Mouse (Mus musculus) heart, postnatal 36 days (tissue): ENCODE results near the gene Rnf114. TPM values are rescaled to one million over a fixed set of nuclear protein-coding genes. Genes with fewer than 3 reads are reported as not detected.

Experiments used
- DNase-seq, 2 experiments: peaks; one replicate each; pipeline ENCODE4 v3.0.0; 2021 to 2022
- intact Hi-C: fragments of 180-260 bp; cut with DNase I; formaldehyde crosslinking; loops from one replicate; pipeline ENCODE4 v1.15.1; 2025
- total RNA-seq, 2 experiments: library from RNA; stranded (reverse); gene quantifications; 2 replicates each; pipeline ENCODE4 v1.2.3; 2021

Gene Rnf114
- total RNA-seq, 2 experiments from 2014 or later, result 68.2 to 70.1 TPM

GRCm38 (mm10) chr2:167559413-167559812, 67.0 kb downstream of the Rnf114 start:
- DNase-seq, result no peak
- intact Hi-C loops, result no loop called here

- intact Hi-C loops, result no loop called here
- DNase-seq, result peak in 1 of 2 experiments; percentile 49
Measured at GRCm38 (mm10) chr2:167562101-167562500, 69.7 kb downstream of the Rnf114 start.

GRCm38 (mm10) chr2:167563035-167563434, 70.6 kb downstream of the Rnf114 start:
- DNase-seq, result no peak
- intact Hi-C loops, result no loop called here

- DNase-seq, result no peak
- intact Hi-C loops, result loop anchor here (2.0 kb wide), 2 partner anchors 17 to 31 kb away; no protein-coding TSS in a partner anchor
Measured at GRCm38 (mm10) chr2:167563703-167564102, 71.3 kb downstream of the Rnf114 start.

GRCm38 (mm10) chr2:167564551-167565311, 72.3 kb downstream of the Rnf114 start:
- intact Hi-C loops, result loop anchor here (2.0 kb wide), 2 partner anchors 18 to 30 kb away; no protein-coding TSS in a partner anchor
- DNase-seq, result no peak

- intact Hi-C loops, result loop anchor here (2.0 kb wide), 2 partner anchors 18 to 30 kb away; no protein-coding TSS in a partner anchor
- no peak for DNase-seq
Measured at GRCm38 (mm10) chr2:167565312-167565656, 72.8 kb downstream of the Rnf114 start.

- peak; percentile 71 to 77 for DNase-seq
- intact Hi-C loops, result loop anchor here (2.0 kb wide), 2 partner anchors 19 to 29 kb away; no protein-coding TSS in a partner anchor
Measured at GRCm38 (mm10) chr2:167565682-167566081, 73.2 kb downstream of the Rnf114 start.

Other genes starting within 250 kb of the Rnf114 start
- gene B4galt5, start 143.5 kb upstream of the Rnf114 start, total RNA-seq, result 10 to 100 TPM in 1 of 2 experiments, 1 to 10 TPM in 1; 10.0 to 13.5 TPM
- 10 to 100 TPM; 24.7 to 27.9 TPM for gene Slc9a8, start 70.9 kb upstream of the Rnf114 start, total RNA-seq
- gene Spata2, start 242 bp downstream of the Rnf114 start, total RNA-seq, result 10 to 100 TPM; 13.6 to 14.6 TPM
- 1 to 10 TPM; 1.5 to 2.0 TPM for gene Snai1, start 45.5 kb downstream of the Rnf114 start, total RNA-seq
- gene Ube2v1, start 139.4 kb downstream of the Rnf114 start, total RNA-seq, result 100 to 1,000 TPM; 111 to 114 TPM
- gene Gm20431, start 168.9 kb downstream of the Rnf114 start, total RNA-seq, result 10 to 100 TPM; 14.0 to 20.7 TPM
- gene Cebpb, start 196.3 kb downstream of the Rnf114 start, total RNA-seq, result 100 to 1,000 TPM in 1 of 2 experiments, 10 to 100 TPM in 1; 93.7 to 108 TPM
- gene Tmem189, start 197.2 kb downstream of the Rnf114 start, total RNA-seq, result 10 to 100 TPM; 26.6 to 29.9 TPM